Mouse (Mus musculus) gastrocnemius, adult 8-10 months (tissue): ENCODE measurements around the gene Gjc1. TPM values are rescaled to one million over a fixed set of nuclear protein-coding genes. Genes with fewer than 3 reads are reported as not detected.

Source experiments
- DNase-seq, 2 experiments: peaks; one replicate each; pipeline ENCODE4 v3.0.0; 2022; ENCODE audit warnings: low spot score in 2 of 2
- total RNA-seq, 4 experiments: library from RNA; stranded (reverse); gene quantifications; 2 replicates each; pipeline ENCODE4 v1.2.4; 2022

Gene Gjc1
- total RNA-seq, 4 experiments from 2014 or later: 3.0 to 4.7 (median 3.4) TPM

GRCm38 (mm10) chr11:102818121-102819020 lies 1.1 kb downstream of the Gjc1 start:
- no peak for DNase-seq

- no peak for DNase-seq
Measured at GRCm38 (mm10) chr11:102814881-102815280, 4.6 kb downstream of the Gjc1 start.

- no peak for DNase-seq
Measured at GRCm38 (mm10) chr11:102810721-102811485, 8.6 kb downstream of the Gjc1 start.

- no peak for DNase-seq
Measured at GRCm38 (mm10) chr11:102808246-102808645, 11.3 kb downstream of the Gjc1 start.

- DNase-seq: no peak
Measured at GRCm38 (mm10) chr11:102803453-102803852, 16.0 kb downstream of the Gjc1 start.

GRCm38 (mm10) chr11:102794157-102794556 lies 25.3 kb downstream of the Gjc1 start:
- DNase-seq: no peak

GRCm38 (mm10) chr11:102791682-102792445 lies 27.6 kb downstream of the Gjc1 start:
- DNase-seq: peak in 1 of 2 experiments; percentile 47

- DNase-seq: no peak
Measured at GRCm38 (mm10) chr11:102787688-102788177, 31.8 kb downstream of the Gjc1 start.

GRCm38 (mm10) chr11:102783443-102783842 lies 36.1 kb downstream of the Gjc1 start:
- DNase-seq: no peak

- DNase-seq: no peak
Measured at GRCm38 (mm10) chr11:102781523-102781922, 38.0 kb downstream of the Gjc1 start.

- no peak for DNase-seq
Measured at GRCm38 (mm10) chr11:102780986-102781351, 38.5 kb downstream of the Gjc1 start.

- no peak for DNase-seq
Measured at GRCm38 (mm10) chr11:102780271-102780985, 39.1 kb downstream of the Gjc1 start.

- no peak for DNase-seq
Measured at GRCm38 (mm10) chr11:102779824-102780223, 39.7 kb downstream of the Gjc1 start.

GRCm38 (mm10) chr11:102779081-102779638 lies 40.3 kb downstream of the Gjc1 start:
- no peak for DNase-seq

- no peak for DNase-seq
Measured at GRCm38 (mm10) chr11:102778597-102778996, 40.9 kb downstream of the Gjc1 start.

- DNase-seq: no peak
Measured at GRCm38 (mm10) chr11:102778165-102778564, 41.3 kb downstream of the Gjc1 start.

GRCm38 (mm10) chr11:102777598-102777997 lies 41.9 kb downstream of the Gjc1 start:
- peak; percentile 73 to 79 for DNase-seq

GRCm38 (mm10) chr11:102774621-102775141 lies 44.8 kb downstream of the Gjc1 start:
- DNase-seq: peak; percentile 47 to 59

GRCm38 (mm10) chr11:102773713-102774611 lies 45.5 kb downstream of the Gjc1 start:
- peak; percentile 69 to 72 for DNase-seq
